Mouse (Mus musculus): Measurements from ENCODE around the gene Relb. TPM values are rescaled to one million over a fixed set of nuclear protein-coding genes. Genes with fewer than 3 reads are reported as not detected.

Relb gene
- polyA plus RNA-seq, 1 experiment from 2014 or later = 9.3 TPM

GRCm38 (mm10) chr7:19557982-19558900, 71.0 kb downstream of the Relb start:
- Histone ChIP-seq H3K4me3 (ENCODE audit: low read length) (no peak overlapping the region), H3K9me3 (ENCODE audit: control insufficient read depth, low read length) (no peaks in the 10 kb centered on the region), H3K9ac (ENCODE audit: low read depth, low read length) (no peak overlapping the region), H3K4me1 (ENCODE audit: control insufficient read depth, insufficient read depth, low read length) (peaks cover 13% of the 10 kb centered on the region), H3K27ac (ENCODE audit: low read depth, low read length) (no peak overlapping the region), H3K27me3 (ENCODE audit: control insufficient read depth, insufficient read depth, low read length) (no peaks in the 10 kb centered on the region), H3K4me2 (replicated peaks; ENCODE audit: low read depth, low read length) (no peak overlapping the region), H3K36me3 (ENCODE audit: control insufficient read depth, insufficient read depth, low read length) (peaks cover 17% of the 10 kb centered on the region)
- 89% methylated on average over 6 of the region's 6 CpGs for WGBS
- no peak for ATAC-seq (ENCODE audit: low FRiP score, low TSS enrichment)

- Histone ChIP-seq H3K27ac (ENCODE audit: low read depth, low read length) (no peak overlapping the region), H3K9me3 (ENCODE audit: control insufficient read depth, low read length) (no peaks in the 10 kb centered on the region), H3K9ac (ENCODE audit: low read depth, low read length) (no peak overlapping the region), H3K4me1 (ENCODE audit: control insufficient read depth, insufficient read depth, low read length) (peaks cover 13% of the 10 kb centered on the region), H3K36me3 (ENCODE audit: control insufficient read depth, insufficient read depth, low read length) (peaks cover 22% of the 10 kb centered on the region), H3K4me2 (replicated peaks; ENCODE audit: low read depth, low read length) (no peak overlapping the region), H3K4me3 (ENCODE audit: low read length) (no peak overlapping the region), H3K27me3 (ENCODE audit: control insufficient read depth, insufficient read depth, low read length) (no peaks in the 10 kb centered on the region)
- no peak for ATAC-seq (ENCODE audit: low FRiP score, low TSS enrichment)
- WGBS = 85% methylated on average over 2 of the region's 2 CpGs
Measured at GRCm38 (mm10) chr7:19557086-19557485, 72.2 kb downstream of the Relb start.

Other genes starting within 250 kb of the Relb start
- 11.9 and 12.6 TPM in 2 replicates for gene Ercc2, start 247.4 kb downstream of the Relb start, polyA plus RNA-seq (2014; fragmentation: Nextera tagmentation; extraction: Ambion mirVana)
- gene Klc3, start 225.3 kb downstream of the Relb start, polyA plus RNA-seq (2014; fragmentation: Nextera tagmentation; extraction: Ambion mirVana) = 5.7 and 6.7 TPM in 2 replicates
- gene Ckm, start 224.7 kb downstream of the Relb start, polyA plus RNA-seq (2014; fragmentation: Nextera tagmentation; extraction: Ambion mirVana) = 0.20 and 0.69 TPM in 2 replicates
- gene Mark4, start 170.6 kb downstream of the Relb start, polyA plus RNA-seq (2014; fragmentation: Nextera tagmentation; extraction: Ambion mirVana) = 10.4 and 12.1 TPM in 2 replicates
- 3.5 and 3.7 TPM in 2 replicates for gene Exoc3l2, start 166.1 kb downstream of the Relb start, polyA plus RNA-seq (2014; fragmentation: Nextera tagmentation; extraction: Ambion mirVana)
- 1.4 and 2.4 TPM in 2 replicates for gene Bloc1s3, start 121.1 kb downstream of the Relb start, polyA plus RNA-seq (2014; fragmentation: Nextera tagmentation; extraction: Ambion mirVana)
- gene Trappc6a, start 121.0 kb downstream of the Relb start, polyA plus RNA-seq (2014; fragmentation: Nextera tagmentation; extraction: Ambion mirVana) = 63.7 and 70.2 TPM in 2 replicates
- 0.13 and 0.27 TPM in 2 replicates for gene Nkpd1, start 111.6 kb downstream of the Relb start, polyA plus RNA-seq (2014; fragmentation: Nextera tagmentation; extraction: Ambion mirVana)
- gene Ppp1r37, start 66.4 kb downstream of the Relb start, polyA plus RNA-seq (2014; fragmentation: Nextera tagmentation; extraction: Ambion mirVana) = 6.5 and 23.0 TPM in 2 replicates
- gene Zfp296, start 52.2 kb downstream of the Relb start, polyA plus RNA-seq (2014; fragmentation: Nextera tagmentation; extraction: Ambion mirVana) = 0.33 and 0.68 TPM in 2 replicates
- 168 and 179 TPM in 2 replicates for gene Gemin7, start 51.8 kb downstream of the Relb start, polyA plus RNA-seq (2014; fragmentation: Nextera tagmentation; extraction: Ambion mirVana)
- 44.3 and 48.4 TPM in 2 replicates for gene Clasrp, start 25.0 kb downstream of the Relb start, polyA plus RNA-seq (2014; fragmentation: Nextera tagmentation; extraction: Ambion mirVana)
- 76.2 and 101 TPM in 2 replicates for gene Clptm1, start 35.6 kb upstream of the Relb start, polyA plus RNA-seq (2014; fragmentation: Nextera tagmentation; extraction: Ambion mirVana)
- gene Apoc2, start 48.5 kb upstream of the Relb start, polyA plus RNA-seq (2014; fragmentation: Nextera tagmentation; extraction: Ambion mirVana) = 1.0 and 1.2 TPM in 2 replicates
- gene Gm44805, start 52.0 kb upstream of the Relb start, polyA plus RNA-seq (2014; fragmentation: Nextera tagmentation; extraction: Ambion mirVana) = not detected in 2 replicates
- 0.81 TPM in 1 of 2 replicates, not detected in the other for gene Apoc4, start 52.0 kb upstream of the Relb start, polyA plus RNA-seq (2014; fragmentation: Nextera tagmentation; extraction: Ambion mirVana)
- gene Apoc1, start 63.2 kb upstream of the Relb start, polyA plus RNA-seq (2014; fragmentation: Nextera tagmentation; extraction: Ambion mirVana) = 8.4 and 13.1 TPM in 2 replicates
- gene Apoe, start 69.8 kb upstream of the Relb start, polyA plus RNA-seq (2014; fragmentation: Nextera tagmentation; extraction: Ambion mirVana) = 175 and 184 TPM in 2 replicates
- gene Tomm40, start 86.0 kb upstream of the Relb start, polyA plus RNA-seq (2014; fragmentation: Nextera tagmentation; extraction: Ambion mirVana) = 159 and 177 TPM in 2 replicates
- gene Nectin2, start 121.0 kb upstream of the Relb start, polyA plus RNA-seq (2014; fragmentation: Nextera tagmentation; extraction: Ambion mirVana) = 106 and 139 TPM in 2 replicates
- gene Bcam, start 141.6 kb upstream of the Relb start, polyA plus RNA-seq (2014; fragmentation: Nextera tagmentation; extraction: Ambion mirVana) = 177 and 214 TPM in 2 replicates
- 4.7 and 7.3 TPM in 2 replicates for gene Cblc, start 167.4 kb upstream of the Relb start, polyA plus RNA-seq (2014; fragmentation: Nextera tagmentation; extraction: Ambion mirVana)
- gene Bcl3, start 193.3 kb upstream of the Relb start, polyA plus RNA-seq (2014; fragmentation: Nextera tagmentation; extraction: Ambion mirVana) = 3.5 and 4.2 TPM in 2 replicates
- 0.27 TPM in 1 of 2 replicates, not detected in the other for gene Gm19345, start 222.6 kb upstream of the Relb start, polyA plus RNA-seq (2014; fragmentation: Nextera tagmentation; extraction: Ambion mirVana)
- not detected in 2 replicates for gene Ceacam16, start 231.9 kb upstream of the Relb start, polyA plus RNA-seq (2014; fragmentation: Nextera tagmentation; extraction: Ambion mirVana)

Data from kidney, embryonic 14.5 days (tissue).